Mouse (Mus musculus) cerebellum, adult 2 months (tissue): ENCODE measurements around the gene Paqr4.

Experiments
- CTCF ChIP-seq: fragments of 200-500 bp; IDR thresholded peaks from 2 replicates; pipeline ENCODE4 v1.5.1; 2011; ENCODE audit warnings: low read depth, mild to moderate bottlenecking, control low read depth, low read length, moderate library complexity, borderline replicate concordance; ENCODE audit not compliant: insufficient read depth
- POLR2A ChIP-seq: fragments of 200-500 bp; IDR thresholded peaks from 2 replicates; pipeline ENCODE4 v1.6.1; 2011; ENCODE audit warnings: low read length, control low read depth, borderline replicate concordance; ENCODE audit not compliant: insufficient read depth

GRCm38 (mm10) chr17:23725477-23725876, 15.2 kb downstream of the Paqr4 start:
- no peak for TF ChIP-seq POLR2A
- TF ChIP-seq CTCF, result no peak
